ENCODE assay signal across 9 mouse cellular contexts in the genomic region with DNA sequence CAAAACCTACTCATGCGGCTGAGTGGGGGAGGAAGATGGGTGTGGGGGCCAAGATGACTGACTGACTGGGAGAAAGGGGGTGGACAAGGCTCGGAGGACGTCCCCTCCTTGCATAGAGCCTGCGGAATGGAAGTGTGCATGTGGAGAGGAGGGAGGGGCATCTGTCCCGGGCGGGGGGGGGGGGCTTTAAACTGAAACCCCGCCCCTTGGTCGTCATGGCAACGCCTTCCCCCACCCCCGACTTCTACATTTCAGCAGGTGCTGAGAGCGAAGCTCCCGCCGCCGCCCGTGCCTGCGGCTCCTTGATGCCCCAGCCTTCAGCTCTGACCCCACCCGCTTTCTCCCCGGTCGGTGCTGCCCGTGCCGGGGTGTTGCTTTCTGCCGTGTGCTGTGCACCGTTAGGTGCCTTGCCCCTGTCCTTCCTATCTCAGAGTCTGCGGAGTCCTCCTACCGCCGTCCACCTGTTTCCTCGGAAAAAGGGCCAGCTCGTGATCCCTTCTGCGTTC. TPM values are rescaled to one million over a fixed set of nuclear protein-coding genes. Genes with fewer than 3 reads are reported as not detected.
DNase-seq lines count a peak whose midpoint lies in the region; ATAC-seq and TF ChIP-seq lines count a peak whose summit lies in the region.
"Had no signal": no experiment of that assay in that cellular context is flagged by ENCODE, and none has a peak within 500 bp of the region (broad histone marks: within the 10 kb centered on the region; RNA-seq: fewer than 3 reads in every experiment).

No protein-coding gene starts in this region.

- H3K4me3 ChIP-seq in ES-E14 (ENCODE audit: insufficient read depth in 1 of 2, low read depth in 1 of 2, low read length in 2 of 2, poor library complexity in 1 of 2, severe bottlenecking in 1 of 2): peak overlapping the region; percentile 76 to 77
- H3K4me3 ChIP-seq in midbrain, embryonic 11.5 days (ENCODE audit: low read depth, low read length): peak overlapping the region; percentile 38
- H3K4me3 ChIP-seq in stomach, embryonic 14.5 days (ENCODE audit: low read depth, low read length): peak overlapping the region; percentile 25

- DNase-seq in adrenal gland, postnatal 14 days: peak; percentile 57
- DNase-seq in adrenal gland, postnatal 25 days: no peak
- DNase-seq in ES-E14 (ENCODE audit: low read depth, low spot score): no peak
- DNase-seq in embryo, embryonic 9.5 days (ENCODE audit: extremely low spot score): peak; percentile 66
- peak; percentile 60 for DNase-seq in heart, postnatal 4 days
- peak; percentile 69 for DNase-seq in left cerebral cortex, postnatal 4 days
- DNase-seq in midbrain, embryonic 11.5 days (ENCODE audit: low spot score, missing footprints): peak; percentile 94

- ATAC-seq in midbrain, embryonic 11.5 days (ENCODE audit: low FRiP score): peak; percentile 70
- ATAC-seq in stomach, embryonic 14.5 days (ENCODE audit: insufficient number of reproducible peaks, insufficient read depth, low FRiP score, low read depth): peak; percentile 54; the same call in 1 of the 2 replicates

- H3K4me2 ChIP-seq in midbrain, embryonic 11.5 days: peak overlapping the region; percentile 69
- H3K4me2 ChIP-seq in stomach, embryonic 14.5 days (replicated peaks; ENCODE audit: low read depth, low read length): peak overlapping the region; percentile 59

- H3K9ac ChIP-seq in ES-E14 (ENCODE audit: insufficient read depth, low read depth, low read length, poor library complexity, severe bottlenecking): peak overlapping the region; percentile 60
- H3K9ac ChIP-seq in midbrain, embryonic 11.5 days (ENCODE audit: low read length): peak overlapping the region; percentile 28; the same call in 1 of the 2 replicates
- H3K9ac ChIP-seq in stomach, embryonic 14.5 days (replicated peaks; ENCODE audit: low read depth, low read length): no peak overlapping the region

- peaks cover 4% of the 10 kb centered on the region for H3K36me3 ChIP-seq in ES-E14 (ENCODE audit: control insufficient read depth, insufficient read depth, low read length, poor library complexity, severe bottlenecking)
- H3K36me3 ChIP-seq in midbrain, embryonic 11.5 days (ENCODE audit: control insufficient read depth, insufficient read depth, low read length): no peaks in the 10 kb centered on the region
- H3K36me3 ChIP-seq in stomach, embryonic 14.5 days (ENCODE audit: control insufficient read depth, insufficient read depth, low read length): peaks cover 16% of the 10 kb centered on the region

- H3K9me3 ChIP-seq in ES-E14 (ENCODE audit: control insufficient read depth, insufficient read depth, low read depth, low read length): no peaks in the 10 kb centered on the region
- H3K9me3 ChIP-seq in midbrain, embryonic 11.5 days (ENCODE audit: control insufficient read depth, low read length): no peaks in the 10 kb centered on the region
- H3K9me3 ChIP-seq in stomach, embryonic 14.5 days (ENCODE audit: control insufficient read depth, low read depth, low read length): no peaks in the 10 kb centered on the region

- 2% methylated on average over 23 of the region's 29 CpGs for WGBS in midbrain, embryonic 11.5 days
- WGBS in stomach, embryonic 14.5 days: under 1% methylated on average over 23 of the region's 29 CpGs

- peaks cover 11 to 35% of the 10 kb centered on the region in 2 experiments for H3K4me1 ChIP-seq in ES-E14 (ENCODE audit: control insufficient read depth in 2 of 2, insufficient read depth in 2 of 2, low read length in 2 of 2, poor library complexity in 1 of 2)
- H3K4me1 ChIP-seq in midbrain, embryonic 11.5 days (ENCODE audit: control insufficient read depth, insufficient read depth, low read length): peaks cover 24% of the 10 kb centered on the region
- H3K4me1 ChIP-seq in stomach, embryonic 14.5 days (ENCODE audit: control insufficient read depth, insufficient read depth, low read length): peaks cover 12% of the 10 kb centered on the region; the same call in 1 of the 2 replicates

- intact Hi-C loops in left cerebral cortex, postnatal 4 days (cut with DNase I): no loop called here

- H3K27me3 ChIP-seq in midbrain, embryonic 11.5 days (ENCODE audit: control insufficient read depth, insufficient read depth, low read length): peaks cover 31% of the 10 kb centered on the region
- H3K27me3 ChIP-seq in stomach, embryonic 14.5 days (ENCODE audit: control insufficient read depth, insufficient read depth, low read length): 0 out of 2 replicates have a peak, but pooled peaks cover 4% of the 10 kb centered on the region

- in situ Hi-C loops in ES-E14 (cut with MboI; ENCODE audit: low sequenced_read_pairs in 2 of 2, unreplicated experiment in 2 of 2): loop anchor here in 1 of 2 experiments (10.0 kb wide), 1 partner anchor 59 kb away; a partner anchor contains a TSS

- H3K27ac ChIP-seq in ES-E14 (ENCODE audit: insufficient read depth, low read depth, low read length, poor library complexity, severe bottlenecking): peak overlapping the region; percentile 45
- no peak overlapping the region for H3K27ac ChIP-seq in midbrain, embryonic 11.5 days (ENCODE audit: low read depth, low read length)
- H3K27ac ChIP-seq in stomach, embryonic 14.5 days (ENCODE audit: low read length): no peak overlapping the region

TF ChIP-seq in ES-E14, 5 proteins besides CTCF, POLR2A, EP300 and RAD21:
- TF ChIP-seq CHD2 (IDR thresholded peaks at IDR 0.05; ENCODE audit: low read depth, low read length): no peak
- no peak; the same call in 1 of the 2 replicates for TF ChIP-seq HCFC1 (IDR thresholded peaks at IDR 0.05; ENCODE audit: borderline replicate concordance, insufficient read depth, low read length)
- no peak for TF ChIP-seq ZC3H11A (IDR thresholded peaks at IDR 0.05; ENCODE audit: borderline replicate concordance, low read depth, low read length)
- no peak for TF ChIP-seq MAFK (IDR thresholded peaks at IDR 0.05; ENCODE audit: insufficient read depth, low read depth, low read length)
- TF ChIP-seq ZNF384 (IDR thresholded peaks at IDR 0.05; ENCODE audit: low read depth, low read length): no peak

RNA-seq across cellular contexts. Expression of a gene that starts 14.3 kb away (rescaled TPM):
- 2.1 and 2.3 TPM in 2 replicates for total RNA-seq in adrenal gland, postnatal 14 days (2021)
- total RNA-seq in adrenal gland, postnatal 25 days (2021): 1.0 and 1.2 TPM in 2 replicates
- total RNA-seq in ES-E14 (2012; rRNA removed): 6.6 and 7.3 TPM in 2 replicates
- 1 to 10 TPM; 5.7 to 8.5 TPM for total RNA-seq in heart, postnatal 4 days (2021)
- total RNA-seq in left cerebral cortex, postnatal 4 days (2021): 100 to 1,000 TPM in 1 of 2 experiments, 10 to 100 TPM in 1; 88.7 to 100 TPM
- polyA plus RNA-seq in midbrain, embryonic 11.5 days (2014; fragmentation: Nextera tagmentation; extraction: Ambion mirVana): 0.31 and 0.77 TPM in 2 replicates
- polyA plus RNA-seq in stomach, embryonic 14.5 days (2014; fragmentation: Nextera tagmentation; extraction: Ambion mirVana): 0.39 and 0.75 TPM in 2 replicates

RNA-seq across cellular contexts. Expression of a gene that starts 14.4 kb away (rescaled TPM):
- 94.6 and 99.3 TPM in 2 replicates for total RNA-seq in adrenal gland, postnatal 14 days (2021)
- 64.5 and 71.5 TPM in 2 replicates for total RNA-seq in adrenal gland, postnatal 25 days (2021)
- total RNA-seq in ES-E14 (2012; rRNA removed): 80.8 and 84.1 TPM in 2 replicates
- 100 to 1,000 TPM; 299 to 315 TPM for total RNA-seq in heart, postnatal 4 days (2021)
- 10 to 100 TPM; 34.6 to 35.9 TPM for total RNA-seq in left cerebral cortex, postnatal 4 days (2021)
- polyA plus RNA-seq in midbrain, embryonic 11.5 days (2014; fragmentation: Nextera tagmentation; extraction: Ambion mirVana): 38.1 and 41.2 TPM in 2 replicates
- 204 and 212 TPM in 2 replicates for polyA plus RNA-seq in stomach, embryonic 14.5 days (2014; fragmentation: Nextera tagmentation; extraction: Ambion mirVana)

RNA-seq across cellular contexts. Expression of a gene that starts 29.4 kb away (rescaled TPM):
- total RNA-seq in adrenal gland, postnatal 14 days (2021): 7.3 and 10.9 TPM in 2 replicates
- total RNA-seq in adrenal gland, postnatal 25 days (2021): 6.6 and 10.1 TPM in 2 replicates
- total RNA-seq in ES-E14 (2012; rRNA removed): 14.4 and 16.0 TPM in 2 replicates
- 1 to 10 TPM; 6.9 to 7.4 TPM for total RNA-seq in heart, postnatal 4 days (2021)
- total RNA-seq in left cerebral cortex, postnatal 4 days (2021): 100 to 1,000 TPM; 111 to 123 TPM
- 4.2 and 4.4 TPM in 2 replicates for polyA plus RNA-seq in midbrain, embryonic 11.5 days (2014; fragmentation: Nextera tagmentation; extraction: Ambion mirVana)
- 3.2 and 3.8 TPM in 2 replicates for polyA plus RNA-seq in stomach, embryonic 14.5 days (2014; fragmentation: Nextera tagmentation; extraction: Ambion mirVana)

RNA-seq across cellular contexts. Expression of a gene that starts 53.8 kb away (rescaled TPM):
- 0.15 TPM in 1 of 2 replicates, not detected in the other for total RNA-seq in adrenal gland, postnatal 14 days (2021)
- total RNA-seq in adrenal gland, postnatal 25 days (2021): not detected in 2 replicates
- 3.7 and 8.0 TPM in 2 replicates for total RNA-seq in ES-E14 (2012; rRNA removed)
- total RNA-seq in heart, postnatal 4 days (2021): under 1 TPM; 0.07 TPM
- total RNA-seq in left cerebral cortex, postnatal 4 days (2021): under 1 TPM; 0.06 to 0.08 TPM
- polyA plus RNA-seq in midbrain, embryonic 11.5 days (2014; fragmentation: Nextera tagmentation; extraction: Ambion mirVana): not detected in 2 replicates
- not detected in 2 replicates for polyA plus RNA-seq in stomach, embryonic 14.5 days (2014; fragmentation: Nextera tagmentation; extraction: Ambion mirVana)
- polyA plus RNA-seq: large intestine, adult 2 months had no signal

Comparison
In these comparisons a context has a peak if more than half of its experiments do, and no peak if none do; other contexts are left out.
1. DNase-seq: peak in adrenal gland, postnatal 14 days (single experiment), embryo, embryonic 9.5 days (single experiment), heart, postnatal 4 days (single experiment), left cerebral cortex, postnatal 4 days (single experiment) and midbrain, embryonic 11.5 days (single experiment); none in adrenal gland, postnatal 25 days (single experiment) and ES-E14 (single experiment).
2. H3K4me3 ChIP-seq: peak in every context shown above with its lines; median percentile 76 in ES-E14; 38 in midbrain, embryonic 11.5 days; 25 in stomach, embryonic 14.5 days.
3. RNA of a gene that starts 14.3 kb away (total RNA-seq): 88.7 to 100 TPM in left cerebral cortex, postnatal 4 days; 5.7 to 8.5 TPM in heart, postnatal 4 days, 6.6 to 7.3 TPM in ES-E14, 2.1 to 2.3 TPM in adrenal gland, postnatal 14 days and 1.0 to 1.2 TPM in adrenal gland, postnatal 25 days; every median in the first group is over 4 times any median in the second.